Mouse (Mus musculus) left cerebral cortex, adult 11 months (tissue): ENCODE measurements around the gene Cd164.
A peak's percentile ranks its signal among the peaks of the same experiment; 100 is the strongest.

Experiments used
- DNase-seq: peaks from one replicate; pipeline ENCODE4 v3.0.0; 2022; ENCODE audit warnings: low spot score

Gene Cd164

GRCm38 (mm10) chr10:41518981-41519618 lies at the start of gene Cd164:
Gene Cd164 (plus strand): TSS chr10:41519414.
- DNase-seq, result peak; percentile 85

GRCm38 (mm10) chr10:41470693-41471092 lies 48.5 kb upstream of the Cd164 start:
- DNase-seq, result no peak

GRCm38 (mm10) chr10:41472534-41472933 lies 46.7 kb upstream of the Cd164 start:
- no peak for DNase-seq

- DNase-seq, result no peak
Observed at GRCm38 (mm10) chr10:41472962-41473481, 46.2 kb upstream of the Cd164 start.

- DNase-seq, result no peak
Observed at GRCm38 (mm10) chr10:41473782-41474468, 45.3 kb upstream of the Cd164 start.

- no peak for DNase-seq
Observed at GRCm38 (mm10) chr10:41474981-41475391, 44.2 kb upstream of the Cd164 start.

- peak; percentile 34 for DNase-seq
Observed at GRCm38 (mm10) chr10:41476171-41477017, 42.8 kb upstream of the Cd164 start, which contains the start of gene Mical1. Gene Mical1 (plus strand): TSS chr10:41476314.

GRCm38 (mm10) chr10:41477018-41477277 lies 42.3 kb upstream of the Cd164 start:
- no peak for DNase-seq

- DNase-seq, result peak; percentile 48
Observed at GRCm38 (mm10) chr10:41477278-41478181, 41.7 kb upstream of the Cd164 start.

- DNase-seq, result no peak
Observed at GRCm38 (mm10) chr10:41479961-41480360, 39.3 kb upstream of the Cd164 start.

GRCm38 (mm10) chr10:41480938-41481880 lies 38.0 kb upstream of the Cd164 start:
- no peak for DNase-seq

GRCm38 (mm10) chr10:41482446-41482845 lies 36.8 kb upstream of the Cd164 start:
- DNase-seq, result no peak

GRCm38 (mm10) chr10:41485778-41486177 lies 33.4 kb upstream of the Cd164 start:
- DNase-seq, result no peak

- DNase-seq, result no peak
Observed at GRCm38 (mm10) chr10:41486506-41487170, 32.6 kb upstream of the Cd164 start.

- no peak for DNase-seq
Observed at GRCm38 (mm10) chr10:41488877-41489276, 30.3 kb upstream of the Cd164 start.

- DNase-seq, result no peak
Observed at GRCm38 (mm10) chr10:41489294-41489693, 29.9 kb upstream of the Cd164 start.

- DNase-seq, result peak; percentile 89
Observed at GRCm38 (mm10) chr10:41489708-41490517, 29.3 kb upstream of the Cd164 start, which contains the start of the genes Smpd2 and Ppil6. Gene Smpd2 (minus strand): TSS chr10:41490369. Gene Ppil6 (plus strand): TSS chr10:41490439.

- no peak for DNase-seq
Observed at GRCm38 (mm10) chr10:41490518-41490873, 28.7 kb upstream of the Cd164 start.

- DNase-seq, result no peak
Observed at GRCm38 (mm10) chr10:41491111-41491510, 28.1 kb upstream of the Cd164 start.
